Mouse (Mus musculus) intestine, embryonic 15.5 days (tissue): ENCODE results near the gene Gsn. TPM values are rescaled to one million over a fixed set of nuclear protein-coding genes. Genes with fewer than 3 reads are reported as not detected.
A peak's percentile ranks its signal among the peaks of the same experiment; 100 is the strongest.

Source experiments
- ATAC-seq: fragments of 200-750 bp; cut with Nextera tagmentation; 2 replicates; pipeline ENCODE4 v1.8.0; 2017; ENCODE audit warnings: moderate TSS enrichment, moderate library complexity
- H3K27ac ChIP-seq: fragments of 300-500 bp; sonication (generic); 2 replicates; pipeline ENCODE4 v1.5.1; 2015; ENCODE audit warnings: mild to moderate bottlenecking, inconsistent platforms
- H3K27me3 ChIP-seq: fragments of 300-500 bp; sonication (generic); replicated peaks from 2 replicates; pipeline ENCODE4 v1.6.1; 2015; ENCODE audit warnings: inconsistent platforms
- H3K36me3 ChIP-seq: fragments of 300-500 bp; sonication (generic); 2 replicates; pipeline ENCODE4 v1.6.1; 2015; ENCODE audit warnings: inconsistent platforms
- H3K4me1 ChIP-seq: fragments of 300-500 bp; sonication (generic); replicated peaks from 2 replicates; pipeline ENCODE4 v1.6.1; 2015; ENCODE audit warnings: inconsistent platforms
- H3K4me2 ChIP-seq: fragments of 300-500 bp; sonication (generic); replicated peaks from 2 replicates; pipeline ENCODE4 v1.6.1; 2015; ENCODE audit warnings: mild to moderate bottlenecking, inconsistent platforms
- H3K4me3 ChIP-seq: fragments of 300-500 bp; sonication (generic); replicated peaks from 2 replicates; pipeline ENCODE4 v1.5.1; 2015; ENCODE audit warnings: inconsistent platforms
- H3K9ac ChIP-seq: fragments of 300-500 bp; sonication (generic); 2 replicates; pipeline ENCODE4 v1.6.1; 2015; ENCODE audit warnings: inconsistent platforms
- H3K9me3 ChIP-seq: fragments of 300-500 bp; sonication (generic); 2 replicates; pipeline ENCODE4 v1.6.1; 2016; ENCODE audit warnings: inconsistent platforms
- WGBS: fragments of 180-500 bp; shearing (Covaris S2); methylation state at CpG from one replicate; pipeline ENCODE4 v1.1.7; 2015; 5-methylcytosine and 5-hydroxymethylcytosine counted together
- polyA plus RNA-seq: library from polyadenylated mRNA; unstranded; fragments of >200 nt; fragmentation: Nextera tagmentation; extraction: Ambion mirVana; gene quantifications from 2 replicates; pipeline ENCODE4 v1.2.1, GENCODE M21; 2015

Gsn gene
- polyA plus RNA-seq, 1 experiment from 2014 or later, result 170 TPM

DNA sequence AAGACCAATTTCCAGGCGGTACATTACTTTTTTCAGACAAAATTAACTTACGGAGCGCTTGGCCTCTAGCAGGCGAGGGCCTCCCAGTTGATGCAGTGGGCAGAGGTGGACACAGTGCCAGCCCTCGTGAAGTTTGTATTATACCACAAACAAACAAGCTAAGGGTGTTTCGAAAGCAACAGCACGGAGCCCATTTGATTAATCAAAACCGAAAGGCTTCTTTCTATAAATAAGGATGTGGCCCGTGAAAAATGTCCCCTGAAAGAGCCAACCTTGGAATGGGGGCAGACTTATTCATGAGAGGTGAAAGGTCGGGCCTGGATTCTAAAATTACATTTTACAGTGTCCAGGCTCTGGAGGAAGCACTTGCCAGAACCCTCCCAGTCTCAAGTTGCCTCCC is 81.2 kb downstream of the Gsn start:
- H3K9ac ChIP-seq, result peak overlapping the region; percentile 80; the same call in 1 of the 2 replicates
- no peaks in the 10 kb centered on the region for H3K9me3 ChIP-seq
- peak overlapping the region; percentile 94 for H3K4me2 ChIP-seq

DNA sequence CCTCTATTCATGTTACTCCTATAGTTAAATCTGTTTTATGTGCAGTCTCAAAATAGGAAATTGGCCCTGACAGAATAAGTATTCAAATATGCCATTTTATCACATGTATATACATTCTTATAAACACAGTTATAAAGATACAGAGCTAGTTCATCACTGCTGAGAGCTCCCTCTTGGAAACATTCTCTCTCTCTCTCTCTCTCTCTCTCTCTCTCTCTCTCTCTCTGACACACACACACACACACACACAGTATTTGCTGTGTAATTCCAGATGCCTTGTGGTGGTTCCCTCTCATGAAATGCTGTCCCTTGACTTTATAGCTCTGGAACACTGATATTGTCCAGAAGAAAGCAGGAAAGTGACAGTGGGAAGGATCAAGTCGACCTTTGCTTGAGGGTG is 81.9 kb downstream of the Gsn start:
- 40% methylated on average over 1 of the region's 1 CpGs for WGBS
- Histone ChIP-seq H3K9ac (no peak overlapping the region), H3K4me2 (no peak overlapping the region), H3K36me3 (no peaks in the 10 kb centered on the region), H3K9me3 (no peaks in the 10 kb centered on the region), H3K27me3 (no peaks in the 10 kb centered on the region), H3K4me1 (peaks cover 18% of the 10 kb centered on the region), H3K27ac (peak overlapping the region; percentile 57; the same call in 1 of the 2 replicates), H3K4me3 (no peak overlapping the region)
- no peak for ATAC-seq

More for the DNA sequence above, 81.2 kb downstream of the Gsn start:
- peak overlapping the region; percentile 92 for H3K27ac ChIP-seq
- ATAC-seq, result no peak; the same call in 1 of the 2 replicates
- H3K4me3 ChIP-seq, result peak overlapping the region; percentile 79
- no peaks in the 10 kb centered on the region for H3K36me3 ChIP-seq
- H3K27me3 ChIP-seq, result no peaks in the 10 kb centered on the region
- H3K4me1 ChIP-seq, result peaks cover 22% of the 10 kb centered on the region
- 36% methylated on average over 10 of the region's 10 CpGs for WGBS

DNA sequence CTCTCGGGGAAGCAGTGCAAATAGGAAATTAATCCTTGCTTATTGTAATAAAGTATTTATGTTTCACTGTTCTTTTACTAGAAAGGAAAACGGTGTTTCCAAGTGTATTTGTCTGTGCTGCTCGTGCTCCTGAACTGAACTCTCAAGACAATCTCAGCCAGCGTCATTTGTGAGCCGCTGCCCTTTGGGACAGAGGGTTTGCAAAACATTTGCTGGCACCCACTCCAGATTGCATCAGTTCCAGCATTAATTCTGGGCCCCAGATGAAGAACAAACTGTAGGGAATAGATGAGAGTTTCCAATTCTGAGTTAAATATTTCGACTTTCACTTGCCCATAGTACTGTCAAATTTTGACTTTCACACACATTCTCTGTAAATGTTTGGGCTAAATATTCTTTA is 82.5 kb downstream of the Gsn start:
- no peak for ATAC-seq
- H3K27me3 ChIP-seq, result no peaks in the 10 kb centered on the region
- no peak overlapping the region for H3K4me2 ChIP-seq
- H3K36me3 ChIP-seq, result no peaks in the 10 kb centered on the region
- WGBS, result 48% methylated on average over 6 of the region's 6 CpGs
- H3K9me3 ChIP-seq, result no peaks in the 10 kb centered on the region
- H3K27ac ChIP-seq, result 0 out of 2 replicates have a peak overlapping the region, but pooled peaks have one; percentile 62
- H3K4me3 ChIP-seq, result no peak overlapping the region
- no peak overlapping the region for H3K9ac ChIP-seq
- H3K4me1 ChIP-seq, result peaks cover 18% of the 10 kb centered on the region

DNA sequence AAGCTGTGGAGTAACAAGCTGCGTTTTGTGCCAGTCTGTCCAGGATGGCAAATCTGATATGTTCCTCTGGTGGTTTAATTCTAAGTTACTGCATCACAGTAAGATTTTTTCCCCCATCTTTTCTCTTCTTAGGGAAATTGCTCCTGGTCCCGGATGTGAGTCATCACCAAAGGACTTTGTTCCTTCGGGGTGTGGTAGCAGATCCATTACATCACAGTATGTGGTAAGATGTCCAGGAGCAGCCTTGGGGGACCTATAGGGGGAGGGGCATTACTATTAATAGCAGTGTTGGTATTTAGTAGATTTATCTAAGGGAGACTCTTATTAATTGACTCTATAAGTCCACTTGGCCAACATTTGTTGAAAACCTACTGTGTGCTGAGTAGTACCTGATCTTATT is 86.4 kb downstream of the Gsn start:
- Histone ChIP-seq H3K9ac (no peak overlapping the region), H3K4me3 (no peak overlapping the region), H3K36me3 (no peaks in the 10 kb centered on the region), H3K9me3 (no peaks in the 10 kb centered on the region), H3K4me2 (no peak overlapping the region), H3K4me1 (peaks cover 6% of the 10 kb centered on the region; the same call in 1 of the 2 replicates), H3K27me3 (no peaks in the 10 kb centered on the region), H3K27ac (no peak overlapping the region)
- ATAC-seq, result 0 out of 2 replicates have a peak, but pooled peaks have one; percentile 49
- WGBS, result 66% methylated on average over 3 of the region's 3 CpGs

DNA sequence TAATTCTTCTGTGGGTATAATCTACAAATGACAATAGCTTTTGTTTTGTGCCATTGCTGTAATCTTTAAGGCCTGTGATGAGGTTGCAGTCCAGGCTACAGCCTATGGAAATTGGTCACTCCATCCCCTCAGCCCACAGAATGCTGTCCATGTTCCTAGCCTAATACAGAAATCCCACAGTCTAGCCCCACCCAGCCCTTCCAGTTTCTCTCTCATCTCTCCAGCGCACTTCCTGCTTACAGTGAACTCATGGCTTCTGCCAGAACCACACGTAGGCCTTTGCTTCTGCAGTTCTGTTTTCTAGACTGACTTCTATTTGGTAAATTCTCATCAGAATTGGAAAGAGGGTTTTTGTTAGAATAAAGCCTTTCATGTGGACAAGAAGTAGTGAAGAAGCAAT is 89.8 kb downstream of the Gsn start:
- no peak for ATAC-seq
- WGBS, result 54% methylated on average over 2 of the region's 2 CpGs

DNA sequence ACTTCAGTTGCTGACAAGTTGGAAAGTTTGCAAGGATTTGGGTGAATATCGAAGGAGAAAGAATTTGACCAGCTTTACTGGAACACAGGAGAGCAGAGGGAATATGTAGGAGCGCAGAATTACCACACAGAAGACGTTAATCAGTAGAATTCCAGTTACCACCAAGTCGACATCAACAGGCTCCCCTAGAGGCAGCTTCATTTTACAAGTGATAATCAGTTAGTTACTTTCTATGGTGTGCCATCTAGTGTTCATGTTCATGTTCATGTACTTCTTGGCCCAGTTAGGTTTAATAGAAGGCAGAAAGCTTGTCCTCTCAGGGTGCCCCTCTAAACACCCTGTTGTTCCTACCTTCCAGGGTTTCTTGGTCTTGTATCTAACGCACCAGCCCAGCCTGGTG is 93.0 kb downstream of the Gsn start:
- Histone ChIP-seq H3K4me3 (no peak overlapping the region), H3K36me3 (no peaks in the 10 kb centered on the region), H3K27ac (no peak overlapping the region), H3K4me2 (no peak overlapping the region), H3K4me1 (0 out of 2 replicates have a peak, but pooled peaks cover 3% of the 10 kb centered on the region), H3K27me3 (no peaks in the 10 kb centered on the region), H3K9ac (no peak overlapping the region), H3K9me3 (no peaks in the 10 kb centered on the region)
- peak; percentile 59; the same call in 1 of the 2 replicates for ATAC-seq
- 51% methylated on average over 5 of the region's 5 CpGs for WGBS

More for the DNA sequence above, 89.8 kb downstream of the Gsn start:
- 0 out of 2 replicates have a peak, but pooled peaks cover 3% of the 10 kb centered on the region for H3K4me1 ChIP-seq
- no peaks in the 10 kb centered on the region for H3K27me3 ChIP-seq
- H3K9ac ChIP-seq, result no peak overlapping the region
- no peak overlapping the region for H3K27ac ChIP-seq
- no peak overlapping the region for H3K4me3 ChIP-seq
- no peak overlapping the region for H3K4me2 ChIP-seq
- H3K9me3 ChIP-seq, result no peaks in the 10 kb centered on the region
- no peaks in the 10 kb centered on the region for H3K36me3 ChIP-seq

Other genes with a start within 250 kb of the Gsn start
- 0.36 and 0.77 TPM in 2 replicates for gene Hc, start 194.9 kb upstream of the Gsn start, polyA plus RNA-seq
- 0.64 and 0.70 TPM in 2 replicates for gene AI182371, start 154.8 kb upstream of the Gsn start, polyA plus RNA-seq
- gene Cntrl, start 146.9 kb upstream of the Gsn start, polyA plus RNA-seq, result 20.0 and 21.3 TPM in 2 replicates
- gene Rab14, start 55.3 kb upstream of the Gsn start, polyA plus RNA-seq, result 292 and 338 TPM in 2 replicates
- 62.7 and 70.0 TPM in 2 replicates for gene Stom, start 80.6 kb downstream of the Gsn start, polyA plus RNA-seq
- gene 4930568D16Rik, start 111.3 kb downstream of the Gsn start, polyA plus RNA-seq, result not detected in 2 replicates
- gene 4930402F06Rik, start 140.8 kb downstream of the Gsn start, polyA plus RNA-seq, result not detected in 2 replicates
- 18.0 and 18.5 TPM in 2 replicates for gene Ggta1, start 206.9 kb downstream of the Gsn start, polyA plus RNA-seq